Mouse (Mus musculus): ENCODE results near the gene Poglut1.

GRCm38 (mm10) chr16:38596651-38597050 lies 46.6 kb upstream of the Poglut1 start:
- TF ChIP-seq CTCF (IDR thresholded peaks at IDR 0.05; ENCODE audit: borderline replicate concordance, insufficient read depth, low read depth, low read length), result no peak
- TF ChIP-seq POLR2A (IDR thresholded peaks at IDR 0.05; ENCODE audit: borderline replicate concordance, insufficient read depth, low read length), result no peak
